Mouse (Mus musculus): Measurements from ENCODE around the gene Aldh1b1.

DNA sequence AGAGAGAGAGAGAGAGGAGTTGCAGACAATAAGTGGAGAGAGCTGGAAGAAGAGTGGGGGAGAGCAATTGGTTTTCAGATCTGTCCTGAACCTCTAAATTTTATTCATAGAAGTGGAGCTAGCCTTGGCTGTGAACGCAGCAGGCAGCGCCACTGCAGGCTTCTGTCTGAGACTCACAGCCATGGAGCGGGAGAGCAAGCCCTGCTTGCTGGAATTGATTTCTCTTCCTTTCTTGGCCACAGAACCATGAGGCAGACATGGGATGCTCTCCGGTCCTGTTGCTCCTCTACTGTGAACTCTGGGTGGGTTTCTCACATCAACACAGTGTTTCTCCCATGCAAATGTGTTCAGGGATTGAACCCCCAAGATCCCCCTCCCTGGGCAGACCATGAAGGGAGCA, 44.7 kb upstream of the Aldh1b1 start:
- no peak for TF ChIP-seq CTCF (IDR thresholded peaks at IDR 0.05; ENCODE audit: extremely low read depth, insufficient read depth, low read length)
- TF ChIP-seq POLR2A (IDR thresholded peaks at IDR 0.05; ENCODE audit: extremely low read depth, insufficient read depth, low read length): no peak
